Mouse (Mus musculus) cerebellum, adult 11 months (tissue): ENCODE data around the gene Pitpnc1.
A peak's percentile ranks its signal among the peaks of the same experiment; 100 is the strongest.

Source experiments
- DNase-seq: peaks from one replicate; pipeline ENCODE4 v3.0.0; 2022

Gene Pitpnc1

GRCm38 (mm10) chr11:107319861-107320260, 150.6 kb downstream of the Pitpnc1 start:
- DNase-seq, result no peak

DNA sequence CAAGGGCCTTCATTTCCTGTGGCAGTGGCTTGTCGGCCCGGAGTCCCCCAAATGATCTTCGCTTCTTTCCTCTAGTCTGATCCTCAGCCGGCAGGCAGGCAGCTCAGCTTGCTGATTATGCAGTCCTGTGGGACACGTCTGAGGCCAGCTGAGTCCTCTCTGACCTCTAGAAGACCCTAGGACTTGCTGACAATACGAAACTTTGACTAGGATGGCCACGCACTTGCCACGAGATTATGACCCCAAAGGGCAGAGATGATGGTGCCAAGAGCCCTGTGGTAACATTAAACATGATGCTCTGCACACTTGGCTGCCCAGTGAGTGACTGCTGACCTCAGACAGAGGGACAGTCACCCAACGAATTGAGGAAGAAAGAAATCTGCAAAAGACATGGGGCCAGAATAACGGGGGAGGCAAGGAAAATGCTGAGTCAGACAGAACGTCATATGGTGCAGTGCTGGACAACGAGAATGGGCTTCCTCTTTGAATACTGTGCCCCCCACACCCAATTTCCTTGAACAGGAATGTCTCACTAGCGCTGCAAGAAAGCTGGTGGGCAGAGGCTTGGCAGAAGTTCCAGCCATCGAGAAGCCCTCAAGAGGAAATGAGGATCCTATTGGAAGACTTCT, 152.7 kb downstream of the Pitpnc1 start:
- DNase-seq, result no peak

GRCm38 (mm10) chr11:107315475-107315874, 155.0 kb downstream of the Pitpnc1 start:
- no peak for DNase-seq

GRCm38 (mm10) chr11:107310338-107311121, 160.0 kb downstream of the Pitpnc1 start:
- no peak for DNase-seq

- DNase-seq, result no peak
Observed at GRCm38 (mm10) chr11:107306170-107306569, 164.3 kb downstream of the Pitpnc1 start.

GRCm38 (mm10) chr11:107302141-107302540, 168.4 kb downstream of the Pitpnc1 start:
- DNase-seq, result no peak

GRCm38 (mm10) chr11:107300235-107300634, 170.3 kb downstream of the Pitpnc1 start:
- DNase-seq, result no peak

DNA sequence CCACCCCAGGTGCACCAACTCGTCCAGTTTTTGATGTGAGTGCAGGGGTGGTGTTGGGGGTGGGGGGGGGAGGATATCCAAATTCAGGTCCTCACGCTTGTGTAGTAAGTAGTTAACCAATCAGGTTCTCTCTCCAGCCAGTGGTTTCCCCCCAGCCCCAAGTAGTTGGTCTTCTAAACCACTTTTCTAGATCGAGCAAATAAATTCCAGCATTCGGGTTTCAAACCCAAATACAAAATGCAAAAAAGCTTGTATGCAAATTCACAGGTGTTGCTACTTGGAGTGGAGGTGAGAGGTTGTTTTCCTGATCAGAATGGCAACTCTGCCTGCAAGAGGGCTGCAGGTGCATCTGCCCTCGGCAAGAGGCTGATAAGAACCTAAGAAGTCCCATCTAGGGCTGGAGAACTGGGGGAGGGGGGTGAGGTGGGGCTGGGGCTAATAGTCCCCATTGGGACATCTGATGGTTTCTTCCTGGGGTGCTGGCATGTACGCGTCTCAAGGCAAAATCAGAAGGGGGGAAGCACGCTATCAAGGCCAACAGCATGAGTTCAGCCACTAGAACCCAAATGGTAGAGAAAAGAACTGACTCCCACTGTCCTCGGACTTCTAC, 170.9 kb downstream of the Pitpnc1 start:
- no peak for DNase-seq

DNA sequence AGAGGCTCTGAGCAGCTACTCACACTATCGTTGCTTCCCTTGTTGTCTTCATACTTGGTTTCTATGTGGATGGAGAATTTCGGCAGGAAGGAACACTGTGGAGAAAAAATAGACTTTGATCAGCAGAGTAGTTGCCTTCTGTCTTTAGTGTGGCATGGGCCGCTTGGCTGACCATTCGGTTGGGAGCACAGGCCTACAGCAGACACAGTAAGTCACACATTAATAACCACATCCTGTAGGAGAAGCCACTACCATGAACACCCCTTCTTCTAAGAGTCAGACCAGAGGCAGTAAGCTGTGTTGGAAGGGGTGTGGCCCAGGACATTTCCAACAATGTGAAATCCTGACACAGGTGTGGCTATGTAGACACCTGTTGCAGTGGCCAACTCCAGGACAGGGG, 174.3 kb downstream of the Pitpnc1 start:
- no peak for DNase-seq

DNA sequence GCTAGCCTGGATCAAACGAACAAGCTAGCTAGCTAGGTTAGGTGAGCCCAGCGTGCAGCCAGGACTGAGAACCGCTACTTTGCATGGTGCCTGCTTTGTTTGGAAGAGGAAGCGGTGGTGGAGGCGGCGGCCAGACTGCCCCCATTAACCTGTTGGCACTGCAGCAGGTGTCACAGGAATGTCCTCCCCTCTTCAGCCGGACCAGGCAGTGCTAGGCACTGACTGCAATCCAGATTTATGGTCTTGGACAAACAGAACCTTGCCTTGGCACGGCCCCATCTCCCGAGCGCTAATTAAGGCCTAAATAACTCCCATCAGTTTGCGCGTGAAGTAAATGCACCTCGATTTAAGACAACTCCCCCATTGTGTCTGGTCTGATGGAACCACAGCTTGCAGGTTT, 178.5 kb downstream of the Pitpnc1 start:
- peak; percentile 40 for DNase-seq

DNA sequence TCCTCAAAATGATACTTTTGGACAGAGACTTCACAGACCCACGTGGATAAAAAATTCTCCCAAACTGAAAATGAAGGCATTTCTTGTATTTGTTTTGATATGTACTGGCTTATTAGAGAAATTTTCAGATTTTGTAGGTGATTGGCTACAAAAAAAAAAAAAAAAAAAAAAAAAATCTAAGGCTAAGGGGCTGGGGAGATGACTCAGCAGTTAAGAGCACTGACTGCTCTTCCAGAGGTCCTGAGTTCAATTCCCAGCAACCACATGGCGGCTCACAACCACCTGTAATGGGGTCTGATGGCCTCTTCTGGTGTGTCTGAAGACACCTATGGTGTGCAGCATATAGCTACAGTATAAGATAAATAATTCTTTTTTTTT, 182.3 kb downstream of the Pitpnc1 start:
- no peak for DNase-seq

DNA sequence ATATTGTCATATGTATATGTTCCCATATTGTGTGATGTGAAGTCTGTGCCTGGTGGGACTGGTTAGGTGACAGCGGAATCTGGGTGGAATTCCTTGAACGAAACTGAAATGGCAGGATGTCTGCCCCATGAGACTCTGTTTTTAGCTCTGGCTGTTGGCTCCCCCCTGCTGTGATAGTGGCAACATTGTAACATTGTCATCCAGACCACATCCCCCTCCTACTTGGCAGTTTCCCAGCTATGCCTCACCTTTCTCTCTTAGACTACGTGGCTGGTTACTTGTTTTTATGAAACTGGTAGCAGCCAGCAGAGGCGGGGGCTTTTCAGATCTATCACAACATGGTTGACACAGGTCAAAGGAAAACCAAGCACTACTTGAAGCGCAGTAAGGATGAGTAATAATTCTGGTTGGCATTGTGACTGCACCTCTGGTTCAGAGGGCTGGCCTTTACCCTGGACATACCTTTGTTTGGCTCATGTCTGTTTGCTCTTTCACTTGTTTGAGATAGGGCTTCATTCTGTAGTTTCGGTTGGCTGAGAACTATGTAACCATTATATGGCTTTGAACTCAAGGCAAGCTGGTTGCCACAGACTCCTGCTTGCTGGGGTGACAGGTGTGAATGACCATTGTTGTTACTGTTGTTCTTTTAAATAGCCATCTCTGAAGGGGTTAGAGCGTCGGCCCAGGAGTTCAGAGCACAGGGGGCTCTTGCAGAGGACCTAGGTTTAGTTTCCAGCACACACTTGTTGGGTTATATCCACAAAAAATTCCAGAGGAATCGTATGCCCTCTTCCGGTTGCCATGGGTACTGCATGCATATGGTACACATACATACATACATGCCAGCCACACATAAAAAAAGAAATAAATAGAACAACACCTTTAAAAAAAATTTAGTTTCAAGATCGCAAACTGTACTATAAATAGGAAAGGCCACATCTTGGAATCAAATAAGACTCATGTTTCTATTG, 183.0 kb downstream of the Pitpnc1 start:
- no peak for DNase-seq

- no peak for DNase-seq
Observed at GRCm38 (mm10) chr11:107285731-107286130, 184.8 kb downstream of the Pitpnc1 start.

DNA sequence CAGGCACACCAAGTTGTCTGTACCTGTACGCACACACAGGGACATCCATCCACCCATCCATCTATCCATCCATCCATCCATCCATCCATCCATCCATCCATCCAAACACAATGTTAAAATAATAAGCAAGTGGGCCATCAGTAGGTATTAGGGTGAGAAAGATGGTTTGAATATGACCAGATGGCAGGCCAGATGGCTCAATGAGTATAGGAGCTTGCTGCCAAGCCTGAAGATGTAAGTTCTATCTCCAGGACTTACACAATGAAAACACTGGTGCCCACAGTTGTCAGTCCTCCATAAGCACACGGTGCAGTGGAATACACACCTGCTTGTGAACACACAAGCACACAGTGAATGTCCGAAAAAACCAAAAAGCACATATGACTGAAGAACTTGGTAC, 186.9 kb downstream of the Pitpnc1 start:
- DNase-seq, result peak; percentile 50

- no peak for DNase-seq
Observed at GRCm38 (mm10) chr11:107282481-107282880, 188.0 kb downstream of the Pitpnc1 start.

DNA sequence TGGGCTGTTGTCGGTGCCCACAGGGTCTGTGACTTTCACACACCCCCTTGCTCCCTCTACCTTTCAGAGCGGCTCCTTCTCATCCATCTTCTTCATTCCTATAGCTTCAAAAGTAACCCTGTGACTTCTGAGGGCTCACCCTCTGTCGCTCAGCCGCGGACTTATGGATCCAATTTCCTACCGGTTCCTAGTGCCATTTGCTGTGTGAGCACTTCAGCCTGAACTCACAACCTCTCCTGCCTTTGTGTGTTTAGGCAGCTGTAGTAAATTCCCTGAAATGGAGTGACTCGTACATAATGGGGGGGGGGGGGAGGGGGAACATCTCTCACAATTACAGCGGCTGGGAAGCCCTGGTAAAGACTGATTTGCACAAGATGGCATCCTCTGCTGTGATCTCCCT, 191.2 kb downstream of the Pitpnc1 start:
- no peak for DNase-seq

- DNase-seq, result no peak
Observed at GRCm38 (mm10) chr11:107276898-107277297, 193.6 kb downstream of the Pitpnc1 start.

DNA sequence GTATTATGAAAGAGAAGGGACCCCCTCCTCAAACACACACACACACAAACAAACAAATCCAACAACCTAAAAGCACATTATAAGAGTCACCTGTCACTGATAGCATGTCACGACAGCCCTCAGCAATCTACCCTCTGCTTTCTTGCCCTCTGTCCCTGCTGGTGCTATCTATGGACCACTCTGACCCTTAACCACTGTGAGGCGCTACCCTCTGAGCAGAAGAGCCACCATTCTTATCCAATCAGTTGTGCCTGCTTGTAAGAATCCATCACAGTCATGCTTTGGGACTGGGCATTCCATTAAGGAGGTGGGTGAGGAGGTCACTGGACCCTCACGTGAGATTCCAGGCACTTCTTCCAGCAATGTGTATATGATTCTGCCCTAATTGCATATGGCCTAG, 194.2 kb downstream of the Pitpnc1 start:
- DNase-seq, result no peak

DNA sequence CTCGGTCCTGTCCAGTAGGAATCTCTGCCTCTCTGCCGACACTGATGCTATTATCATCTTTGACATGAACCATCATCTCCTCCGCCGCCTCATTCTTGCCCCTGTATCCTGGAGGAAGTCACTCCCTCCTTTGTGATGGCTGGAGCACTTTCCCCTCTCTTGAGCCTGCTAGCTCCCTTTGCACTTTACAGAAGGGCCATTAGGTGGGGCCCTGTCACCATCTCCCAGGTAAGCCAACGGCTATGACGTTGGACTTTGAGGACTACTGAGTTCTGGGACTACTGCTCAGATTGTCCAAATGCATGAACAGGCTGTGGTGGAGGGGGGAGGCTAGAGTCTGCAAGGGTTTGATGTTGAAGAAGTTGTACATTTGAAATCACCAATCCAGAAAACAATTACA, 194.6 kb downstream of the Pitpnc1 start:
- peak; percentile 71 for DNase-seq

- DNase-seq, result no peak
Observed at GRCm38 (mm10) chr11:107274206-107274605, 196.3 kb downstream of the Pitpnc1 start.

DNA sequence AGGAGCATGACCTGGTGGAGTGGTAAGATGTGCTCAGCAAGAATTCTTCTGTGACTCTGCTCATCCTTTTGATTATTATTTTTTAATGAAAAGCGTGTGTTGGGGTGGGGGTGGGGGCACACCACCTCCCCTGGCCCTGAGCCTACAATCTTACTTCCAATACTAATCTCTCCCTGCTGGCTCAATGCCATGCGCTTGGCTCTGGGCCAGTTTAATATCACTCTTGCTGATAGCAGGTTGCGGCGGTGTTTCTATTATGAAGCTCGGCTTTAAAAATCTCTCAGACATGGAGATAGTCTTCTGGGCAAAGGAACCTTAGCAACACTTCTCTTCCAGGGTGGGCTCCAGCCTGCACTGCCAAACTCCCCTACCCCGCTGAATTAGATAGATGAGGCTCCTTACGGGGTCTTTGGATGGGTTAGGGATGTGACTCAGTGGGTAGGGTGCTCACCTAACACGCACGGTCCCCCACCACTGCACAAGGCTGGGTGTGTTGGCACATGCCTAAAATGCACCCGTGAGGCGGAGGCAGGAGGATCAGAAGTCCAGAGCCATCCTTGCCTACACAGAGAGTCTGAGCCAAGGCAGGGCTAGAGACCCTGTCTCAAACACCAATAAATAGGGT, 198.0 kb downstream of the Pitpnc1 start:
- DNase-seq, result no peak

DNA sequence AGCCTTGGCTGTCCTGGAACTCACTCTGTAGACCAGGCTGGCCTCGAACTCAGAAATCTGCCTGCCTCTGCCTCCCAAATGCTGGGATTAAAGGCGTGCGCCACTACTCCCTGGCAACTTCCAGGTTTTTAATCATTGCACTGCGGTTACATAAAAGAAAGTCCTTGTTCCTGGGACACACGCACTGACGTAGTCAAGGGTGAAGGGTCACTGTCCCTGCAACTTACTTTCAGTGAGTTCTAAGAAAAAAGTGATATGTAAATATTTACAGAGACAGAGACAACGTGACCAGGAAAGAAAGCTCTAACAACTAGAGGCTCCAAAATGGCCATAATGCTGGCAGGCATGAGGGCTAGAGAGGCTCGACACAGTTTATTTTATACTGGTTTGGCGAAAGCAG, 199.9 kb downstream of the Pitpnc1 start:
- no peak for DNase-seq

DNA sequence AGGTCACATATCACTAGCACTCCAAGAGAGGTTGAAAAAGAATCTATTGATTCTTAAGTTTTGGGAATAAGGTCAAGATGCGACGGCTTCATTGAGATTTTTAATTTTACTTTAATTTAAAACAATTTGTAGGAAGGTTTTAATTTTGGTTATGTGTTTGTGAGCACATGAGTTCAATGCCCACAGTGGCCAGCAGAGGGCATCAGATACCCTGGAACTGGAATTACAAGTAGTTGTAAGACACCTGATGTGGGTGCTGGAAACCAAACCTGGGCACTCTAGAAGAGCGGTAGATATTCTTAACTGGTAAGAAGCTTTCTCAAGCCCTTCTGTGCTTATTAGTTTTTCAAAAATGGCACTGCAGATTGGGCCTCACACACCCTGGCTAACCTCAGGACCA, 203.0 kb downstream of the Pitpnc1 start:
- DNase-seq, result no peak
